Mouse (Mus musculus) midbrain, postnatal 0 days (tissue): ENCODE results near the gene Abcd3. TPM values are rescaled to one million over a fixed set of nuclear protein-coding genes. Genes with fewer than 3 reads are reported as not detected.

ENCODE experiments used
- ATAC-seq: fragments of 200-750 bp; cut with Nextera tagmentation; 2 replicates; pipeline ENCODE4 v1.8.0; 2017; ENCODE audit warnings: moderate number of reproducible peaks, mild to moderate bottlenecking, moderate TSS enrichment, moderate library complexity; ENCODE audit not compliant: low FRiP score
- DNase-seq: peaks from one replicate; pipeline ENCODE4 v3.0.0-alpha.2; 2015; ENCODE audit warnings: low spot score
- H3K27ac ChIP-seq: fragments of 300-500 bp; sonication (generic); 2 replicates; pipeline ENCODE4 v1.5.1; 2014; ENCODE audit warnings: low read depth, mild to moderate bottlenecking, low read length, mixed read lengths
- H3K27me3 ChIP-seq: fragments of 300-500 bp; sonication (generic); 2 replicates; pipeline ENCODE4 v1.6.1; 2014; ENCODE audit warnings: low read length, control low read depth, mixed read lengths; ENCODE audit not compliant: insufficient read depth
- H3K36me3 ChIP-seq: fragments of 300-500 bp; sonication (generic); 2 replicates; pipeline ENCODE4 v1.6.1; 2014; ENCODE audit warnings: low read length, control low read depth, mixed read lengths; ENCODE audit not compliant: insufficient read depth
- H3K4me1 ChIP-seq: fragments of 300-500 bp; sonication (generic); 2 replicates; pipeline ENCODE4 v1.6.1; 2014; ENCODE audit warnings: mild to moderate bottlenecking, control low read depth, antibody characterized with exemption, low read length, mixed read lengths; ENCODE audit not compliant: insufficient read depth
- H3K4me2 ChIP-seq: fragments of 300-500 bp; sonication (generic); 2 replicates; pipeline ENCODE4 v1.6.1; 2014; ENCODE audit warnings: low read depth, mild to moderate bottlenecking, low read length, mixed read lengths; ENCODE audit not compliant: poor library complexity, severe bottlenecking
- H3K4me3 ChIP-seq: fragments of 300-500 bp; sonication (generic); 2 replicates; pipeline ENCODE4 v1.5.1; 2014; ENCODE audit warnings: low read depth, mild to moderate bottlenecking, low read length, moderate library complexity
- H3K9ac ChIP-seq: fragments of 300-500 bp; sonication (generic); replicated peaks from 2 replicates; pipeline ENCODE4 v1.6.1; 2014; ENCODE audit warnings: mild to moderate bottlenecking, low read length, moderate library complexity, mixed read lengths; ENCODE audit not compliant: poor library complexity, severe bottlenecking
- H3K9me3 ChIP-seq: fragments of 300-500 bp; sonication (generic); 2 replicates; pipeline ENCODE4 v1.6.1; 2016; ENCODE audit warnings: low read length, control low read depth
- CTCF ChIP-seq: IDR thresholded peaks from 2 replicates; pipeline ENCODE4 v1.5.1; 2016; ENCODE audit warnings: antibody characterized with exemption, mild to moderate bottlenecking
- WGBS: fragments of 180-500 bp; shearing (Covaris S2); extraction: QIAGEN DNeasy Blood & Tissue Kit; methylation state at CpG from one replicate; pipeline ENCODE4 v1.1.7; 2014; 5-methylcytosine and 5-hydroxymethylcytosine counted together
- polyA plus RNA-seq: library from polyadenylated mRNA; unstranded; fragments of >200 nt; fragmentation: Nextera tagmentation; extraction: Ambion mirVana; gene quantifications from 2 replicates; pipeline ENCODE4 v1.2.1, GENCODE M21; 2015
- total RNA-seq: library from RNA; depleted of rRNA; stranded (reverse); fragments of >200 nt; gene quantifications from 2 replicates; pipeline ENCODE4 v1.2.3, GENCODE M21; 2014

The Abcd3 gene
- total and polyA plus RNA-seq, 2 experiments from 2014 or later, result 51.1 to 77.5 TPM

GRCm38 (mm10) chr3:121729678-121730077, 85.4 kb downstream of the Abcd3 start:
- Histone ChIP-seq H3K4me2 (no peak overlapping the region), H3K27ac (no peak overlapping the region), H3K4me1 (no peaks in the 10 kb centered on the region), H3K9me3 (no peaks in the 10 kb centered on the region), H3K27me3 (no peaks in the 10 kb centered on the region), H3K4me3 (no peak overlapping the region), H3K36me3 (peaks cover 22% of the 10 kb centered on the region), H3K9ac (no peak overlapping the region)
- ATAC-seq (no peak), DNase-seq (no peak)
- TF ChIP-seq CTCF, result no peak
- whole genome bisulfite sequencing, result 91% methylated on average over 4 of the region's 4 CpGs

DNA sequence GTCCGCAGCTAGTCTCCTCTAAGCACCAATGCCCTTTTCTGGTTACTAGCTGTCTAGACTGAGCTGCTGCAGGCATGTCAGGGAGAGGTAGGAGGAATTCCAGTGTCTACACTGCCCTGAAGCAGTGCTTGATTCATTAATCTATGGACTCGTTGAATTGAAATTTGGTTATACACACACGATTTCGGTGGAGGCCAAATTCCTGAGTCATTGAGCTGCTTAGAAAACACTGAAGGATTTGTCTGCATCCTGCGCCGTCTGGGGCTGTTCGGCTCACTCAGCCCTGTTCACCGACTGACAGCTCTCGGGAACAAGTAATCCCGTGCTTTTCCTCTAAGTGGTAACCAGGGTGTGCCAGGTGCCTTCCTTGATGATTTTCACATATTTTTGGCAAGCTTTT, 89.5 kb downstream of the Abcd3 start:
- no peak for TF ChIP-seq CTCF
- Histone ChIP-seq H3K36me3 (no peaks in the 10 kb centered on the region; the same call in 1 of the 2 replicates), H3K4me2 (peak overlapping the region; percentile 71), H3K9me3 (no peaks in the 10 kb centered on the region), H3K27me3 (no peaks in the 10 kb centered on the region), H3K27ac (no peak overlapping the region), H3K4me3 (no peak overlapping the region), H3K4me1 (peaks cover 3% of the 10 kb centered on the region; the same call in 1 of the 2 replicates), H3K9ac (no peak overlapping the region)
- WGBS, result 65% methylated on average over 10 of the region's 10 CpGs
- ATAC-seq, result no peak
- no peak for DNase-seq

GRCm38 (mm10) chr3:121724553-121724952, 90.5 kb downstream of the Abcd3 start:
- TF ChIP-seq CTCF, result no peak
- peak overlapping the region; percentile 19; the same call in 1 of the 2 replicates for H3K9ac ChIP-seq
- 38% methylated on average over 12 of the region's 12 CpGs for WGBS

DNA sequence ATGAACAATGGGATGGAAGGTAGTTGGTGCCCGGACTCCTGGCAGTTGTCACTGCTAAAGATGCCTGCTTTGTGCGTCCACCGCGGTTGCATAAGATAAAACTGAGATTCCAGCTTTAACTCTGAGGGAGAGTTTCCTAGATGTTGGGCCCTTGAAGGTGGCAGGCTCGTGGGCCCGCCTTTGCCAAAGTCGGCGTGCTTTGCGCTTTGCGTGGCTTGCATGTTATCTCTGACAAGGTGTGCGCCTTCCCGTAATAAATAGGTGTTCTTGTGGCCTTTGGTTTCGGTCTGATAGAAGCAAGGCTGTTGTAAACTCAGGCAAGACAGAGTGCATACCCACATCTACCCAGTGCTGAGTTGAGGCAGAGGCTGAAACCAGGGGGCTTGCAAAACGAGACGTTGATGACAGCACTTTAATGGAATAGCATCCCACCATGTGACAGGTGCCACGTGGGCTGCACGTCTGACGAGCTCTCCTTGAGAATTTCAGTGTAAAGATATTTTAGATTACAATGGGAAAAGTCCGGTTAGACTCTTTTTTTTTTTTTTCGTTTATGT, 91.1 kb downstream of the Abcd3 start:
- ATAC-seq (peak; percentile 78; the same call in 1 of the 2 replicates), DNase-seq (peak; percentile 57)
- Histone ChIP-seq H3K4me1 (peaks cover 3% of the 10 kb centered on the region; the same call in 1 of the 2 replicates), H3K4me2 (peak overlapping the region; percentile 71), H3K27ac (peak overlapping the region; percentile 68), H3K27me3 (no peaks in the 10 kb centered on the region), H3K9me3 (no peaks in the 10 kb centered on the region), H3K36me3 (no peaks in the 10 kb centered on the region), H3K4me3 (peak overlapping the region; percentile 70), H3K9ac (peak overlapping the region; percentile 75)
- 3% methylated on average over 20 of the region's 20 CpGs for WGBS
- no peak for TF ChIP-seq CTCF

More at GRCm38 (mm10) chr3:121724553-121724952, 90.5 kb downstream of the Abcd3 start:
- no peak for ATAC-seq
- no peak for DNase-seq
- Histone ChIP-seq H3K36me3 (no peaks in the 10 kb centered on the region; the same call in 1 of the 2 replicates), H3K4me2 (peak overlapping the region; percentile 71), H3K27me3 (no peaks in the 10 kb centered on the region), H3K27ac (no peak overlapping the region), H3K9me3 (no peaks in the 10 kb centered on the region), H3K4me3 (peak overlapping the region; percentile 70), H3K4me1 (peaks cover 3% of the 10 kb centered on the region; the same call in 1 of the 2 replicates)

GRCm38 (mm10) chr3:121722971-121723844, 91.9 kb downstream of the Abcd3 start, which contains the start of gene F3:
Gene F3 (plus strand): TSS chr3:121723537.
- TF ChIP-seq CTCF, result peak; percentile 79
- ATAC-seq, result peak; percentile 85
- no peaks in the 10 kb centered on the region for H3K27me3 ChIP-seq

More at GRCm38 (mm10) chr3:121722971-121723844, 91.9 kb downstream of the Abcd3 start, which contains the start of gene F3:
- Histone ChIP-seq H3K36me3 (no peaks in the 10 kb centered on the region), H3K4me3 (peak within 1 kb of the TSS; percentile 70), H3K4me2 (peak within 1 kb of the TSS; percentile 71), H3K4me1 (peaks cover 3% of the 10 kb centered on the region; the same call in 1 of the 2 replicates), H3K9ac (peak within 1 kb of the TSS; percentile 75), H3K9me3 (no peaks in the 10 kb centered on the region), H3K27ac (peak within 1 kb of the TSS; percentile 68)
- DNase-seq, result peak; percentile 83
- under 1% methylated on average over 57 of the region's 73 CpGs for WGBS
